Mouse (Mus musculus) v-Abl transformed pro-B cells (cell line): ENCODE measurements around the gene Pmpcb.
"Not testable (repeated sequence)": the region's sequence is repeated elsewhere in the genome, so short reads cannot be mapped to it uniquely, and the experiment has no call there.

ENCODE experiments used
- in situ Hi-C, 2 experiments: fragments of 400-800 bp; cut with MboI; formaldehyde crosslinking; loops; one replicate each; pipeline ENCODE4 v1.15.1; 2025; ENCODE audit not compliant: unreplicated experiment in 2 of 2

Gene Pmpcb

DNA sequence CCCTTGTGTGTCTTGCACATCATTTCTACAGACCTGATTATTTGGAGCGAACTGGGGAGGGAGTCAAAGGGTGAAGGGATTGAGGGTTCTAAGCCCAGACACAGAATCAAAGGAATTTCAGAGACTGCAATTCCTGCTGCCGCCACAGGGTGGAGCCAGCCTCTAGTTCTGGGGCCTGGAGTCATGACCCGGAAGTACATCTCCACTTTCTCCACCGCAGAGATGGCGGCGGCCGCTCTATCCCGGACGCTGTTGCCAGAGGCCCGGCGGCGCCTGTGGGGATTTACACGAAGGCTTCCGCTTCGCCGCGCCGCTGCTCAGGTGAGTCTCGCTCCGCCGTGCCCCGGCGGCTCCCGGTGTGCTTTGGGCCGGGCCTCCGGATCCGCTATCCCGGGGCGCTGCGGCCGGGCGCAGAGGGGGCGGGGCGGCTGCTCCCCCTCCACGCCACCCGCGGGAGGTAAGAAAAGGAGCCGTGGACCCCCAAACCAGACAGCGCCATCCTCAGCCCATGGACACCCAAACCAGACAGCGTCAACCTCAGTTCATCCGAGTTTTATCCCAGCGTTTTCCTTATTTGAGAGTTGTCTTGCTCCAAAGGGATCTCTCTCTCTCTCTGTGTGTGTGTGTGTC is at the start of gene Pmpcb:
TSS of gene Pmpcb (plus strand) at position 186 of the 630 bp plus-strand sequence.
- in situ Hi-C loops: loop anchor here (5.0 to 25.0 kb wide), 5 partner anchors 85 to 475 kb away; no protein-coding TSS in a partner anchor

DNA sequence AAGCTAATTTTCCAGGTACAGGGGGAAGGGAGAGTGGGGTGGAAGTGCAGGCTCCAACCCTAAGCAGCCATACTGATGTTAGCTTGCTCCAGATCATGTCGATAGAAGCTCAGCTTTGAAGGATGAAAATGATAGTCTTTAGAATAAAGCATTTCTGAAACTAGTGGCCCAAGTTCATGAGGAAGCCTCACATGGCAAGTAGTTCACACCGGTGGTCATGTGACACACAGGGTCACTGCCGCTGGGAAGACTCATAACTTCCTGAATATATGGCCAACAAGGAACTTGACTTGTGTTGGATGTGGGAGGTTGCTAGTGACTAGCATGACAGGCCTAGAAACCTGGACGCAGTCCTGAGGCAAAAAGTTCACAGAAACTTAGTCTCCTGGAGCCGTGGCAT is 44.7 kb upstream of the Pmpcb start:
- in situ Hi-C loops: no loop called here

DNA sequence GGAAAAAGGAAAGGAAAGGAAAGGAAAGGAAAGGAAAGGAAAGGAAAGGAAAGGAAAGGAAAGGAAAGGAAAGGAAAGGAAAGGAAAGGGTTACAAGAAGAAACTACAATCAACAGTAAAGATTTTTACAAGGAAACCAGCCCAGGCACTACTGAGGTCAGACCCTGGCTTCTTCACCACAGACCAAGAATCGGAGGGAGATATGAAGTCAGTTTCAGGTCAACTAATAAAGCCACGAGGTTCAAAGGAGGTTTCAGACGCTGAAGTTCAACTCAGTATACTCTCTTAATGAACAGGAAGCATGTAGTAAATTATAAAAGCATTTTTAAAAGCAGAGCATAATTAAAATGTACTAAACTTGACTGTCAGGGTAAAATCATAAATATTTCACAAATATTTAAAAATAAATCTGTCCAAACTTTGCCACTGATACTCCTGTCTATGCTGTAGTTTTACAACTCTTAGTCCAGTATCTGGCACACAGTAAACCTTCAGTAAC is 43.5 kb upstream of the Pmpcb start:
- in situ Hi-C loops: no loop called here

DNA sequence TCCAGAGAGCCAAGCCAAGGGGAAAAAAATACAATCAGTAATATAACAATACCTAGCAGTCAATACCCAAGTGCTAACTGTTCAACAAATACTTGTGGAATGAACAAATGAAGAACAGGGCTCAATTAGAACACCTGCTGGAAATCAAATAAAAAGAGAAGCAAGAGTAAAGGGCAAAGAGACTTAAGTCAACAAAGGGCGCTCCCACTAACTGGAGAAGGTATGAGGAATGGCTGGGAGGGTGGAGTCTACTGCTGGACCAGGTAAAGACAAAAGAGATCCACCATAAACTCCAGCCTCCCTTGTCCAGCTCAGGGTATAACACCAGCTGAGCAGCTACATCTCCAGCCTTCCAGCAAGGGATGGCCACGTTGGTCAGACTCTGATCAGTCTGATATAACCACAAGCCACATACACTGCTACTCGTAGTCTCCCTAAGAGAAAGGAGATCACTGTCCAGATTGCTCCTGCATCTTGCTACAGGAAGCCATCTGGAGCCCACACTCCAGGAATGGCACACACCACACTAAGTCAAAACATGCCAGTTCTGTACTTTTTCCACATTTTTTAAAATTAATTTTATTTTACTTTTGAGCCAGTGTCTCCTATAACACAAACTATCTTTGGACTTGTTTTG is 42.0 kb upstream of the Pmpcb start:
- in situ Hi-C loops: loop anchor here in 1 of 2 experiments (5.0 kb wide), 1 partner anchor 33 kb away; no protein-coding TSS in a partner anchor

DNA sequence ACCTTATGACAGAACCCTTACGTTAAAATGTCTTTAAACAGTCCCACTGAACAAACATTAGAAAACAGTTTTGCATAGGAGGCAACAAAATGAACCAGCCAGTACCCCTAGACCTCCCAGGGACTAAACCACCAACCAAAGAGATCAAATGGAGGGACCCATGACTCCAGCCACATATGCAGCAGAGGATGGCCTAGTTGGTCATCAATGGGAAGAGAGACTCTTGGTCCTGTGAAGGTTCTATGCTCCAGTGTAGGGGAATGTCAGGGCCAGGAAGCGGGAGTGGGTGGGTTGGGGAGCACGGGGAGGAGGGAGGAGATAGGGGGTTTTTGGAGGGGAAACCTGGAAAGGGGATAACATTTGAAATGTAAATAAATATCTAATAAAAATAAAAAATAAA is 37.4 kb upstream of the Pmpcb start:
- in situ Hi-C loops: loop anchor here in 1 of 2 experiments (5.0 kb wide), 1 partner anchor 37 kb away; no protein-coding TSS in a partner anchor

DNA sequence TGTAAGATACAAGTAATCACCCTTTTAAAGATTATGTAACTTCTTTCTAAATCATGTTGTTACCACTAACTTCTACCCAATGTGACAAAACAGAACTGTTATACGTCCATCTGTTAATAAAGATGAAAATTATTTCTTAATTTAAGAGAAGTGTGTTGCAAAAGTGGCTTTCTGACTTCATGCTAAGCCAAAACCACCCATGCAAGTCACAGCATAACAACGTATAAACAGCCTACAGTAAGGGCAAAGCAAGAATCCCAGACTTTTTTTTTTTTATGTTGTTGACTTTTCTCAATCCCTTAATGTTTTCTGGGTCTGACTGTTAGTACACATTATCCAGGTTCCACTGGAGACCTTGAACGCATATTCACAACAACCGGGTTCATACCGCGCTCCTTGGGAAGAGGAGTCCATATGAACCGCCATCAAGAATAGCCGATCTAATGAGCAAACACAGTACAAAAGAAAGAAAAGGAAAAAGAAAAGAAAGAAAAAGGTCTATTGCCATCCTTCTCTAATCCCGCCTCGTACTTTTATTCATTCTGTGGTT is 36.6 kb upstream of the Pmpcb start:
- in situ Hi-C loops: no loop called here

DNA sequence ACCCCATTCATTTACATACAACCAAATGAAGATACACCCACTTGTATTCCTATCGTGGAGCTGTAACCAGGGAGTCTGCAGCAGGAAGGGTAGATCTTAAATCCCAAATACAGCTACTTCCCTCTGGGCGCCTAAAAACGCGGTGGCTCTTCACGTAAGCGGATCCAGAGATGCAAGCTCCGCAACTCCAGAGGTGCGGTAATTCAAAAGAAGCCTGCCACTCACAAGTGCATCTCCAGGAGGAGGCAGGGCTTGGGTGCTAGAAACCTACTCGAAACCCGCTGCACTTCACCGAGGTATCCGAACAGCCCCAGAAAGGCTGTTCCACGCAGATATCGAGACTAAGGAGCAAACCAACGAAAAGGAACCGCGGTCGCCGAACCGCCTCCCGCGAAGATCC is 36.0 kb upstream of the Pmpcb start:
- in situ Hi-C loops: no loop called here

DNA sequence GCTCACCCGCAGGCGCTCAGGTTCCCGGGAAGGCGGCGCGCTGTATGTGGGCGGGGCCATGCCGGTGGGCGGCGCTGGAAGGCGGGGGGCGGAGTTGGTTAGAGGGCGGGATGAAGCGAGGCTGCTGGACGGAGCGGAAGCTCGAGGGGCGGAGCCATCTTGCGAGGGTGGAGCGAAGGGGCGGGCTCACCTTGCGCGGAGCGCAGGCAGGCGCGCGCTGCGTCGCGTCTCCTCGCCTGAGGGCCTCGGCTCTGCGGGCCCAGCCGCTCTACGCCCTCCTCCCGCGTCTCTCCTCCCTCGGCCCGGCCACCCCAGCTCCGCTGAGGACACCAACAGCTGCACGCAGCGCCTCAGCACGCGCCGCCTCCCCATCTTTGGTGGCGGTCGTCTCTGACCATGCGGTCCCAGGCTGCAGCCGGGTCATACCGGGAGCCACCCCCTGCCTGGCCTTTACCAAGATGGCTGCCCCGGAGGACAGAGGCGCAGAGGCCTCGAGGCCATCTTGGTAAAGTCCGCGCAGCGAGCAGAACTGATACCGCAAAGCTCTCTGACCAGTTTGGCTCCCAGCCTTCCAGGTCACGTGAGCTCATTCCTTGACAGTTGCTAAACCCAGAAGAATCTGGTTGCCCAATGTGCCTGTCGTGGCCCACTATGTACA is 35.5 kb upstream of the Pmpcb start, which contains the start of gene Napepld:
TSS of gene Napepld (minus strand) at position 46 of the 658 bp plus-strand sequence.
- in situ Hi-C loops: no loop called here

DNA sequence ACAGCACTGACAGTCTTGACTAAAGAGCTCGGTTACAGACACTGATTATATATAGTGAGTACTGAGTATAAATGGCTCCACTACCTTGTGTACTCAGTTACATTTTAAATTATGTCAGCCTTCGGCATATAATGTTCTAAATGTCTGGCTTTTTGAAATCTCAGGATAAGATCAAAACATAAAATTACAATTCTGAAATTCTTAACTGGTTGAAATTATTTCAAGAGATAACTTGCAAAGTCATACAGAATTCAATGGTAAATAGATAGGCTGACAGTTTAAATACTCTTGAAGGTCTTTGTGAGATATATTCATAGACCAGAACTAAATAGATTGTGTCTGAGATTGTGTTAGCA is 35.0 kb upstream of the Pmpcb start:
- in situ Hi-C loops: no loop called here

DNA sequence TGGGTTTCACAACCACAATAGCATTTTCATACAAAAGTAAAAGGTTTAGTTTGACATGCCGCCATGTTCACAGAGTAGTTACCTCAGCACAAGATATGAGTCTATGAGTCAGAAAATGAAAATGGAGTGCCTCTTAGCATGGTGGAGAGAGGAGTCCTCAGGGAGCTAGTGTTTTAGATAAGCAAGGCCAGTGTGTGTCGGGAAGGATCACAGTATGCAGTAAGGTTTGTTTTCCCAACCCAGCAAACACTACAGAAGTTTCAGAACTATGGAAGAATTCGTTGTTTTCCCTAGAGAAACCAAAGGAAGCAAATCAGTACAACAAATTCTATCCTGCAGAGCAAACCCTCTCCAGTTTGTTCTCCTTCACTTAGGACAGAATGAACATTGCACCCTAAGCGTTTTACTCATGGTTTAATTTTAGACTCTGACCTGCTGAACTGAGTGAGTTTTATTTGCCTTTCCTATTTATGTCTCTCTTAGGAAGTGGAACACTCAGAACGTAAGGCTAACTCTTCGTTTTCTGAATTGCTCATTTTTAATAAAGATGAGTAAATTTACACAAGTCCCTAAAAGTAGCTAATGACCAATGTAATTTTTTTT is 34.0 kb upstream of the Pmpcb start:
- in situ Hi-C loops: no loop called here

DNA sequence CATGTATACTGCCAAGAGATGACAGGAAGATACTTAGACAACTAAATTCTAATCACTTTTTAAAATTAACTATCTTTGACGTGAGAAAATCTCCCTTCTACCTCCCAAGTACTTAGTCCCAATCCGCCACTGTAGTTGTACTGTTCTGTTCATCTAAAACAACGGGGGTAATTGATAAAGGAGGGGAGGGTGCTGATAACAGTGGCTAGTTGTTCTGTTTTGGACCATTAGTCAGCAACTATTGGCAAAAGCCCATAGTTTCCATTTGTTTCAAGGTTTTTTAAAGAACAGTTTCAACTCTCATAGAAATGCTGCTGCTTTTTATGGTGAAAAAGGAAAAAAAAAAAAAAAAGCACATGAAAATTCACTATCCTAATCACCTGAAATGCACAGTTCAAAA is 33.2 kb upstream of the Pmpcb start:
- in situ Hi-C loops: no loop called here

DNA sequence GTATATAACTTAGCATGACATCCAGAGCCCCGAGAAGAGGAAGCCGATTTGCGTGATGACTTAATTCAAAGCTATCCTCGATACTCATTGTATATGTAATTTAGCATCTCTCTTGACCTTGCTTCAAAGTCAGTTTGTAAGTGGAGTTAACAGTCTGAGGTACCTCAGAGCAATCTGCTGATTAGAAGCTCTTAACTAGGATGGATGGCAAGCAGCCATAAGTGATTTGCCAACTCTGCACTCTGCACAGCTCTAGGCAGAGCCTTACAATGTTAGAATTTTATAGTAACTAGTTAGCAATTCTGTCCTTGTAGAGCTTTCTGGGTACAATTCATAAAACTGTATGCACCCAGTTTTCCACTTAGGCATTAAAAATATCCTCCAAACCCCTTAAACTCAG is 30.4 kb upstream of the Pmpcb start:
- in situ Hi-C loops: no loop called here

DNA sequence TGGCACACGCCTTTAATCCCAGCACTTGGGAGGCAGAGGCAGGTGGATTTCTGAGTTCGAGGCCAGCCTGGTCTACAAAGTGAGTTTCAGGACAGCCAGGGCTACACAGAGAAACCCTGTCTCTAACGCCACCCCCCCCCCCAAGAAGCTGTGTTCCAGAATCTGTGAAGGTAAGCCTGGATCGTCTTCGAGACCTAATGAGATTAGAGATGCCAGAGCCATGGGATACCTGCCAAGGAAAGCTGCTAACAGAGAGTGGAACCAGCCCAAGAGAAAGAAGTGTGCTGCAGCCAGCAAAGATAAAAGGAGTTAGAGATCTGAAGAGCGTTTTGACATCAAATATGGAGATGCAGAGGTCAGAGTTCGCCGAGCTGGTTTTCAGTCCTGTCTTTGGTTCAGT is 28.9 kb upstream of the Pmpcb start:
- in situ Hi-C loops: not testable (repeated sequence)

DNA sequence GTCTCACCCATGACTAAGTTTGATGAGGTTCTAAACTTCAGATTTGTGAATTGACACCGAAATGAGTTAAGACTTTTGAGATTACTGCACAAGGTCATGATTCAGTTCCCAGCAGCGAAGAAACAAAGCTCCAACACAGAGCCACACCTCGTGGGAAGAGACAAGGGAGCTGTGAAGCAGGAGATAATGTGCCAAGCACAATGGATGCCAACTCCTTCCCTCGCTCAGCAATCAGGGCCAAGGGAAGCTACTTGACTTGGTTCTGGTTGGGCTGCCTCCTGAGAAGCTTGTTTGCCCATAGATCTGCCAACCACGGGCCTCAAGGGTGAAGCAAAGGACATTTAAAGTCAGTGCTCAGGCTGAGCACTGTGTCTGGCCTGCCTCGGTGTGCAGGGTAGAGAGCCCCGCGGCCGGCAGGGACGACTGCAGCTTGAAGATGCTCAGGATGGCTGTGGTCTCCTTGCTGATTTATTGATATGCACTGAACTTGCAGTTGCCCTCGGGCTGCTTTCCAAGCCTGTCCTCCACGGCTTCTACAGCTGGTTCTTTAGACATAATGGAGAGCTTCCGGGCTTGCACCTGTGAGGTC is 24.7 kb upstream of the Pmpcb start:
- in situ Hi-C loops: no loop called here

DNA sequence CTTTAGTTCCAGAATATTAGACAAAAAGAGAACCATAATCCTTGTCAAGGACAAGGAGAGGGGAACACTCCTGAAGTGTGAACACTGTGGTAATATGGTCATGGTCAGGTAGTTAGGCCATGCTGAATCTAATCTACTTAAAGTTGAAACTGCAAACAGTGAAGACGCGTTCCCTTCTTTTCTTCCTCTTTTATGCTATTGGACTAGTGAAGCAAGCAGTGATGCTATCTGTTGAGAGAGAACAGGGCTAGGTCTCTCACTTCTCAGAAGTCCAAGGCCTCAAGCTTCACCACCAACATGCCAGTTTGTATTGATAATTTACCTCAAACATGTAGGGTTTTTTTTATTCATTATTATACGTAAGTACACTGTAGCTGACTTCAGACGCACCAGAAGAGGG is 22.5 kb upstream of the Pmpcb start:
- in situ Hi-C loops: no loop called here

DNA sequence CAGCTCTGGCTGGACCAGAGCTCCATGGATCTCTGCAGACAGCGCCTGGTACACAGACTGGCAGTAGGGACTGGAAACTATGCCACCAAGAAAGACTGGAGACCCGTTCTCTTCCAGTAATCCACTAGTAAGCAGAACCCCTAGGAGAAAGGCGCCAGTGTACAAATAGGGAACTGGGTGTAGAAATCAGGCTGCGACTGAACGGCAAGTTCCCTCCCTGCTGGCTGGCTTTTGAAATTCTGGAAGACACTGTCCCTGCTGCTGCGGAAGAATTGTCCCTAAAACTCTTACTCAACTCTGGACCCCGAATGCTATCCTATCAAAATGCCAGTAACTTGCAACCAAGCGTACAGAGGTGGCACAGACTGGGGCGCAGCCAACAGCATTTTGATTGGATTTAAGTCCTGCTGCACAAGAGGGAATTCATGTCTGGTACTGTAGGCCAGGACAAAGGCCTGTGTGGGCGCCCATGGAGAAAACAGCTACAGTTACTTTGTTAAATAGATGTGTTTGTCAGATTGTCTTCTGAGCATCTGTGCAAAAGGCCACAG is 19.7 kb upstream of the Pmpcb start:
- in situ Hi-C loops: no loop called here

DNA sequence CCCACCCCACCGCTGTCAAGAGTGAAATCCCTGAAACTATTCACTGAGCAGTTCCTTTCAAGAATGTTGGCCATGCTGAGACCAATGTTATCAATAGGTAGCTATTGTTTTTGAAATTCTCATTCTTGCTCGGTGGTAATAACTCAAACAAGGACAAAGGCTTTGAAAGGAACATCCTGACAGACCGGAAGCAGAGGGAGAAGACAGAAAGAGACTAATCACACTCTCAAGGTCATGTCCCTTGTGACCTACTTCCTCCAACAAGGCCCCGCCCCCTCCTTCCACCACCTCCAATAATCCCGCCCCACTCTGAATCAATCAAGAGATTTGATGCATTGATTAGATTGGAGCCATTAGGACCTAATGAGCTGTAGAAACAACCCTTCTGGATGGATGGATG is 18.4 kb upstream of the Pmpcb start:
- in situ Hi-C loops: no loop called here

DNA sequence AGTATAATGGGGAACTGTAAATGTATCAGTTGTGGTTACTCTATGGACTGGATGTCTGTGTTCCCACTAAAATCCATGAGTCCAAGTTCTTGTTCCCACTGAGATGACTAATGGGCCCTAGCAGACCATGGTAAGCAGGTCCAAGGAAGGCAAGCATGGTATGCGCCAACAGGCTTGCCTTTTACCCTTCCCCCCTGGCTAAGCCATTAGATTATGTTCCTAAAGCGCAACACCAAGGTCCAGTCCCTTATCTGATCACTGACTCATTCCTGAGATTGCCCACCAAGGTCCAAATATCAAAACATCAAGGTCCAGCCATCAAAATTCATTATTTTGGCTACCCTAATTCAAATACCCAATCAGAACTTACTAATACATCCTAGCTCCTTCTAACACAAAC is 17.7 kb upstream of the Pmpcb start:
- in situ Hi-C loops: no loop called here

DNA sequence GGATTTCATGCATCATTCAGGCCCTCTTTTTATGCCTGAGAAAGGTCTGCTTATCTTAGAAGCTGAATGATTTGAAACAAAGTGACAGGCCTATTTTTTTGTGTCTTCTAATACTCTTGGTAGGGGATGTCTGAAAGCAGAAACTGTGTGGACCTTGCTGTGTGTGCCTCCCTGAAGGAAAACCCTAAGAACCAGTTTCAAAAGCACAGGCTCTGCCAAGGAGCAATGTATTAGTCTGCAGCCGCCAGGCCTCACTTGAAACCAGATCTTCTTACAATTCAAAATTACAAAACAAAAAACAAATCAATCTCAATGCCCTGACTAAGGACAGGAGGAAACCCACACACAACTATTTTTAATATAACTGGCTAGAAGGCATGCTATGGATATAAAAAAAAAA is 12.5 kb upstream of the Pmpcb start:
- in situ Hi-C loops: no loop called here

DNA sequence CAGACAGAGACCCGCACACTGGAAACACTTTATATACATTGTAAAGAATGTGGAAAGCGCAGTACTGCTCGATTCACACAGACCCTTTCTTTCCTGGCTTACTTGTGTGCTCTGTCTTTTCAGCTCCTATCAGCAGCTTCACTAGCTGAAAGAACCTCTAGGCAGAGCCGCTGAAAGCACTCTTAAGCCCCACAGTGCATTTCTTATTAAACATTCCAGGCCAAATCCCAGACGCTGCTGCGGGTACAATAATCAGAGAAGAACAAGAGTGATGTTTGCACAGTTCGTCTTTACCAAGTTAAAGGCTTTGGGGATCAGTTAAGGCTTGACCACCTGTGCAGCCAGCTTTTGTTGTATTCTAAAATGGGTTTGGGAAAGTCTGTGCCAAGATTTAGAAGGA is 12.1 kb upstream of the Pmpcb start:
- in situ Hi-C loops: loop anchor here in 1 of 2 experiments (25.0 kb wide), 1 partner anchor 288 kb away; no protein-coding TSS in a partner anchor
